Mouse (Mus musculus) gastrocnemius, postnatal 36 days (tissue): Measurements from ENCODE around the gene Med23. TPM values are rescaled to one million over a fixed set of nuclear protein-coding genes. Genes with fewer than 3 reads are reported as not detected.
A peak's percentile ranks its signal among the peaks of the same experiment; 100 is the strongest.

Experiments used
- DNase-seq, 2 experiments: peaks; one replicate each; pipeline ENCODE4 v3.0.0; 2022
- intact Hi-C: fragments of 180-260 bp; cut with DNase I; formaldehyde crosslinking; loops from one replicate; pipeline ENCODE4 v1.15.1; 2025
- long read RNA-seq, 2 experiments: library from polyadenylated mRNA; stranded (forward); transcript quantifications; one replicate each; pipeline ENCODE4 v2.0.0; 2021
- total RNA-seq, 2 experiments: library from RNA; stranded (reverse); gene quantifications; 2 replicates each; pipeline ENCODE4 v1.2.3; 2021

The Med23 gene
- 1 to 10 TPM; 5.7 to 8.8 TPM for total RNA-seq
- long read RNA-seq, experiment 1, partial matches to known transcripts: 2 of 2 reads
- long read RNA-seq, experiment 1, other reads (novel, unspliced or antisense): 0 of 2 reads
- long read RNA-seq, experiment 2, partial matches to known transcripts: 2 of 2 reads
- long read RNA-seq, experiment 2, other reads (novel, unspliced or antisense): 0 of 2 reads

DNA sequence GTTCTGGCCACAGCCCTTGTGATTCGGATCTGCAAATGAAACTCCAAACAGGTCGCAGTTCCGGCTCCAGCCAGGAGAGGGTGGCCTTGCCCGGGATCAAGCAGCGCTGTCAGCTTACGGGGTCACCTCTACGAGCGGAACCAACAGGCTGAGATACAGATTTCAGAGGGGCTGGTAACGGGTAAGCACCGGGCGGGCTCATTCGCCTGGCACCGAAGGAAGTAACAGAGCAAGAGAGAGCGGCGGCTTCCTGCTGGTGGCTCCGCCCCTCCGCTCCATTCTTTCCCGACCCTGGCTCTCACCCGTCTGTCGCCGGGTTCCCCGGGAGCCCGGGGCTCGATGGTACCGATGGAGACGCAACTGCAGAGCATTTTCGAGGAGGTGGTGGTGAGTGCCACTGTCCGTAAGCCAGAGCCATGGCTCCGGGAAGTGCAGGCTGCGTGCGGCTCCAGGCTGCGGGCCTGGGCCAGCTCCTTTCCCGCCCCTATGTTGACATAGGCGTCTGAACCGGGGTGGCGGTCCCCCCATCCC, at the start of gene Med23:
Gene Med23, plus strand, starts transcription at position 227 of the 531 bp plus-strand sequence.
- DNase-seq: peak; percentile 97 to 99
- intact Hi-C loops: no loop called here

GRCm38 (mm10) chr10:24821990-24822676, 47.7 kb upstream of the Med23 start:
- intact Hi-C loops: no loop called here
- DNase-seq: no peak

DNA sequence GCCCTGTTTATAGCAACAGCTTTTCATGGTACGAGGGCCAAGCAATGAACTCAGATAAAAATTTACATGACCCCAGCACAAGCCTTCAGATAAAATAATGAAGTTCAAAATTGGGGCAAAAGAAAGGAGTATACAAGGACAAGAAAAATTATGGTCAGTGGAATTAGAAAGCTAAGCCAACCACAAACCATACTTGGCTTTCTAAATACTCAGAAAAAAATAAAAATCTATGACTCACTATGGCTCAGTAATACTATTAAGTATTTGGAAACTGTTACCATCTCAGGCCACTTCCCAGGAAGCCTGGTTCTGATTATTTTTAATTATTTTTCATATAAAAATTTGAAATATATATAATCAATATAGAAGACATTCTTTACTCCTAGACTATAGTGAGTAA, 46.9 kb upstream of the Med23 start:
- intact Hi-C loops: no loop called here
- DNase-seq: no peak

DNA sequence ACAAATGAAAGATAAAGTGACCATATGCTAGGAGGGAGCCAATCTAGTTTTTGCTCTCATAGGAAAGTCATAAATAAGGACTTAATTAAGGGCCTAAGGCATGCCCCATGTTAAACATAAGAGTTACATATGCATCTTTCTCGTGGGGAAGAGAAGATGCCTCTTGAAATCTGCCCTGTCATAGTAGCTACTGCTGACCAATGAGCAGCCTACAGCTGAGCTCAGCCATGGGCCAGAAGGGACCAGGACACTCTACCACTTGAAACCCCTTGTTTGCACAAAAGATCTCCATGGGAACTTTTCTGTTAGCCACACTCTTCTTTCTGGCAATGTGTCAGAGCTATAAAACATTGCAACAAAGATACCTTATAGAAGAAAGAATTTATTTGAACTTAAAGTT, 46.5 kb upstream of the Med23 start:
- no peak for DNase-seq

GRCm38 (mm10) chr10:24823697-24824535, 45.9 kb upstream of the Med23 start:
- intact Hi-C loops: no loop called here
- no peak for DNase-seq

More for the DNA sequence above, 46.5 kb upstream of the Med23 start:
- intact Hi-C loops: no loop called here

DNA sequence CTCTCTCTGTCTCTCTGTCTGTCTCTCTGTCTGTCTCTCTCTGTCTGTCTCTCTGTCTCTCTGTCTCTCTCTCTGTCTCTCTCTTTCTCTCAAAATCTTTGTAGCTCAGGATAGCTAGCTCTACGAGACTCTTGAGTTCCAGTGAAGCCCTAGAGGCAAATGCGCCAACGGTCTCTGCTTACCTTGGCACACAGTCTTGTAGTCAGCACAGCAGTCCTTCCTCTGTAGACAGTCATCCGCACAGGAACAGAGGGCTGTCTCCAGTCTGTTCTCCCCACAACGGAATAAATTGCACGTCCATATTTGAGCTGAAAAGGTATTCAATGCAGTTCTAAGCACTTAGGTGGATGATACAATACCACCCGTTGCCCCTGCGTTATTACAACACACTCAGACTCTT, 45.2 kb upstream of the Med23 start:
- intact Hi-C loops: no loop called here
- DNase-seq: no peak

DNA sequence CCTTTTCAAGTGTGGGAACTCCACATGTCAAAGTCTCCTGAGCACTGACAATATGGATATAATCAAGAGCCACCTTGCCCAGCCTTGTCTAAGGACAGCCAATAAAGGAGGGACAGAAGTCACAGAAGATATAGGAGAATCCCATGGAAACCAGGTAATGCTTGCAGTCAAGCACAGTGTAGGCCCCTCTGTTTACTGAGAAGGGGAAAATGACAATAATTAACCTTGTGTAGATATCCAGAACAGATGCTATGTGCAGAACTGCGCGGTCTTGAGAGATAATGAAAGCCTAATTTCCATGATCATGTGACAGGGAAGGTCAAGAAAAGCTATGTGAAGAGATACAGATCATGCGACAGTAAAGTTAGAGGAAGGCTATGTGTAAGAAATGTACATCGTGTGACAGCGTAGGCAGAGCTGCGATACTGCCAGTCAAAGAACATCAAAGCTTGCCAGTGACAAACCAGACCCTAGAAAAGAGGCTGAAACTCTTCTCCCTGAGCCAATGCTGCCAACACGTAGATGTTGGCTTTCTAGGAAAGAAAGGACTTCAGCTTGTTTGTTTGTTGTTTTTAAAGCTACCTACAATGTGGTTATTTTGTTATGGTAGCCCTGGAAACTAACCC, 44.2 kb upstream of the Med23 start:
- DNase-seq: no peak
- intact Hi-C loops: no loop called here

GRCm38 (mm10) chr10:24826130-24826529, 43.7 kb upstream of the Med23 start:
- intact Hi-C loops: no loop called here
- no peak for DNase-seq

DNA sequence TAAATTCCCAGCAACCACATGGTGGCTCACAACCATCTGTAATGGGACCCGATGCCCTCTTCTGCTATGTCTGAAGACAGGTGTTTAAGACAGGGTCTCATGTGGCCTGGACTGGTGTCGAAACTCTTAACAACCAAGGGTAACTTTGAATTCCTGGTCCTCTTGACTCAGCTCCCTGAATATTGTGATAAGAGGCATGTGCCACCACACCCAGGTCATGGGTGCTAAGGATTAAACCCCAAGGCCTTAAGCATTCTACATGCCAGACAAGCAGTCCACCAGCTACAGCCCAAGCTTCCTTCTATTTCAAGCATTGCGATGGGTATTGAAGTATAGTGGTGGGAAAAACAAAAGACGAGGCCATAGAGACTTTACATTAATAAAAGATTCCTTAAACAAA, 41.6 kb upstream of the Med23 start:
- DNase-seq: no peak
- intact Hi-C loops: no loop called here

GRCm38 (mm10) chr10:24830448-24830847, 39.3 kb upstream of the Med23 start:
- intact Hi-C loops: no loop called here

GRCm38 (mm10) chr10:24831377-24832095, 38.2 kb upstream of the Med23 start:
- intact Hi-C loops: no loop called here
- no peak for DNase-seq

More at GRCm38 (mm10) chr10:24830448-24830847, 39.3 kb upstream of the Med23 start:
- DNase-seq: no peak

DNA sequence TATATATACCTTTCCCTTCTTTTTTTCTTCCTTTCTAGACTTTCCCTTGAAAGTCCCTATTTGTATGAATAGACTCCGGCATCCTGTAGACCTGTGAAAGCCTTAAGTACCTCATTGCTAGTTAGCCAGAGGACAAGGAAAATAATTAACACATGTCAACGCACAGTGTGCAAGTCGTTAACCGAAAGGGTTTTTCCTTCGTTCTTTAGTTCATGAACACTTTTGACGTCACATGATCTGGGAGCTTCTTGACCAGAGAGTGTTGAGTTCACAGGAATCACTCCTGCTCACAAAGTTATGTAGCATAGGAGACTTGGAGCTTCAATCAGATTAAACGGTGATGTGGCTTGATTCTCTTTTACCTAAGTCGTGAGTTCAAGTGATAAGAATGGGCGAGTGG, 37.5 kb upstream of the Med23 start:
- DNase-seq: no peak
- intact Hi-C loops: no loop called here

GRCm38 (mm10) chr10:24834634-24835371, 35.0 kb upstream of the Med23 start:
- intact Hi-C loops: no loop called here
- DNase-seq: no peak

- intact Hi-C loops: no loop called here
- no peak for DNase-seq
These were observed 34.0 kb upstream of the Med23 start for GRCm38 (mm10) chr10:24835702-24836342.

DNA sequence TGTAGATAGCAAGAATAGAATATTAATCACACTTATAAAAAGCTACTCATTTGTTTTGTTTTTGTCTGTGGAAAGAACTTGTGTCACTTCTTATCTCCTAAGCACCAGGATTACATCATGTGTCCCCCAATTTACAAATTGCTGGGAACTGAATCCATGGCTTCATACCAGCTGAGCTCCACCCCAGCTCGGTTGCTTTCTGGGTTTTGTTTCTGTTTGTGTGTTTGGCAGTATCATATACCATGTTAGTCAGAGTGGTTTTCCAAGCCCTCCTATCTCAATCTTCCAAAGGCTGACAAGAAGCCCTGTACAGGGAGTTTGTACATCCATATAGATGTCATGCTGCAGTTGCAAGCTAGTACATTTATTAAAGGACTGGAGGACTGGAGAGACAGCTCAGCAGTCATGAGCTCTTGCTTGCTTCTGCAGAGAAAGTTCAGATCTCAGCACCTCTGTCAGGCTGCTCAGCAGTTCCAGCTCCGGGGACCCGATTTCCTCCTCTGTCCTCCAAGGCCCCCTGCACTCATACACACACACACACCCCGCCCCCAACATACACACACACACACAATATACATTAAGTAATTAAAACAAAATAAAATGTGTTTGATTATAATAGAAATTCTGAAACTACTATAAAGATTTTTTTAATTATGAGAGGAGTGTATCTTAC, 33.3 kb upstream of the Med23 start:
- no peak for DNase-seq
- intact Hi-C loops: no loop called here

DNA sequence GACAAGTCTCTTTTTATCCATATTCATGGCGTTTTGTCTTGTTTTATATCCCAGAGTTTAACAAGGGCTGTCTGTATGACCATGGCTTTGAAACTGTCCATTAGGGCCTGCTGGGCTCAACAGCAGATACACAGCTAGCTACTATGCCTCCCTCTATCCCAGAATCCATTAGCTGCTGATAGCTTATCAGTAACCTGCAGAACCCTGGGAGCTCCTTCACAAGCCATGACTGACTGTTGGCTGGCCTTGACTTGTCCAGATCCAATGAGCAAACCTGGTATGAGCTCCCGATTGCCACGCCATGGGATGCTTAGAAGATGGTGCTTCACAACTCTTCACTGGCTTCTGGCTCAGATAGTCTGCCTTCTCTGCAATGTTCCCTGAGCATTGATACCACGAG, 29.0 kb upstream of the Med23 start:
- intact Hi-C loops: loop anchor here (10.0 kb wide), 1 partner anchor 206 kb away; no protein-coding TSS in a partner anchor
- no peak for DNase-seq

- intact Hi-C loops: loop anchor here (10.0 kb wide), 1 partner anchor 207 kb away; no protein-coding TSS in a partner anchor
These were observed 27.8 kb upstream of the Med23 start for GRCm38 (mm10) chr10:24841998-24842397.

GRCm38 (mm10) chr10:24842676-24843075, 27.1 kb upstream of the Med23 start, which contains the start of gene Enpp3:
Enpp3 (minus strand) TSS chr10:24842823.
- no peak for DNase-seq
- intact Hi-C loops: loop anchor here (10.0 kb wide), 1 partner anchor 208 kb away; no protein-coding TSS in a partner anchor

More at GRCm38 (mm10) chr10:24841998-24842397, 27.8 kb upstream of the Med23 start:
- no peak for DNase-seq
